Mouse (Mus musculus): ENCODE results near the gene Pank1. TPM values are rescaled to one million over a fixed set of nuclear protein-coding genes. Genes with fewer than 3 reads are reported as not detected.
A peak's percentile ranks its signal among the peaks of the same experiment; 100 is the strongest.

Pank1 gene
- polyA plus RNA-seq, 1 experiment from 2014 or later = 12.5 TPM

MicroRNAs encoded within 50 kb of the gene (microRNA counts, 519-probe panel; counts per million panel counts)
- 5,438 counts per million, percentile 79 among the panel's probes with 10 or more counts for microRNA mmu-miR-107

Other genes starting within 250 kb of the Pank1 start
- 0.07 and 0.19 TPM in 2 replicates for gene Ifit1bl2, start 238.7 kb downstream of the Pank1 start, polyA plus RNA-seq (2014; fragmentation: Nextera tagmentation; extraction: Ambion mirVana)
- 0.08 and 0.36 TPM in 2 replicates for gene Ifit1, start 238.6 kb downstream of the Pank1 start, polyA plus RNA-seq (2014; fragmentation: Nextera tagmentation; extraction: Ambion mirVana)
- 2.2 and 3.1 TPM in 2 replicates for gene Slc16a12, start 132.2 kb downstream of the Pank1 start, polyA plus RNA-seq (2014; fragmentation: Nextera tagmentation; extraction: Ambion mirVana)
- 63.0 and 70.6 TPM in 2 replicates for gene Kif20b, start 42.9 kb upstream of the Pank1 start, polyA plus RNA-seq (2014; fragmentation: Nextera tagmentation; extraction: Ambion mirVana)